Mouse (Mus musculus) cerebellum, adult 2 months (tissue): Measurements from ENCODE around the gene Vps13d. TPM values are rescaled to one million over a fixed set of nuclear protein-coding genes. Genes with fewer than 3 reads are reported as not detected.

Experiments
- DNase-seq, 2 experiments: peaks; one replicate each; pipeline ENCODE4 v3.0.0; 2021
- H3K27ac ChIP-seq: fragments of 200-500 bp; 2 replicates; pipeline ENCODE4 v1.5.1; 2012; ENCODE audit warnings: low read length, control low read depth, inconsistent platforms; ENCODE audit not compliant: insufficient read depth
- H3K27me3 ChIP-seq: fragments of 200-500 bp; 2 replicates; pipeline ENCODE4 v1.6.1; 2012; ENCODE audit warnings: inconsistent platforms, mild to moderate bottlenecking, low read length, moderate library complexity; ENCODE audit not compliant: control insufficient read depth, insufficient read depth
- H3K4me1 ChIP-seq: fragments of 200-500 bp; 2 replicates; pipeline ENCODE4 v1.6.1; 2011; ENCODE audit warnings: low read length; ENCODE audit not compliant: control insufficient read depth, insufficient read depth
- H3K4me3 ChIP-seq: fragments of 200-500 bp; replicated peaks from 2 replicates; pipeline ENCODE3; 2011; ENCODE audit warnings: mild to moderate bottlenecking, low read depth, low read length, control low read depth; ENCODE audit not compliant: insufficient read depth
- CTCF ChIP-seq: fragments of 200-500 bp; IDR thresholded peaks from 2 replicates; pipeline ENCODE4 v1.5.1; 2011; ENCODE audit warnings: low read depth, mild to moderate bottlenecking, control low read depth, low read length, moderate library complexity, borderline replicate concordance; ENCODE audit not compliant: insufficient read depth
- POLR2A ChIP-seq: fragments of 200-500 bp; IDR thresholded peaks from 2 replicates; pipeline ENCODE4 v1.6.1; 2011; ENCODE audit warnings: low read length, control low read depth, borderline replicate concordance; ENCODE audit not compliant: insufficient read depth
- WGBS: fragments of 180-500 bp; shearing (Covaris S2); methylation state at CpG from one replicate; pipeline ENCODE4 v1.1.7; 2018; 5-methylcytosine and 5-hydroxymethylcytosine counted together
- polyA plus RNA-seq: library from polyadenylated mRNA; depleted of rRNA; stranded (reverse); fragments of >200 nt; gene quantifications from 2 replicates; pipeline ENCODE4 v1.2.3, GENCODE M21; 2012

Vps13d gene
- polyA plus RNA-seq, 1 experiment, result 51.9 TPM

GRCm38 (mm10) chr4:144998808-144999571, 195.8 kb downstream of the Vps13d start:
- 83% methylated on average over 2 of the region's 2 CpGs for WGBS
- Histone ChIP-seq H3K27me3 (no peaks in the 10 kb centered on the region), H3K4me3 (no peak overlapping the region), H3K4me1 (peaks cover 5% of the 10 kb centered on the region), H3K27ac (no peak overlapping the region)
- no peak for TF ChIP-seq POLR2A
- no peak for TF ChIP-seq CTCF
- DNase-seq, result no peak

- no peak for DNase-seq
- H3K27me3 ChIP-seq, result no peaks in the 10 kb centered on the region
- peaks cover 8% of the 10 kb centered on the region for H3K4me1 ChIP-seq
- no peak overlapping the region for H3K27ac ChIP-seq
- TF ChIP-seq CTCF (no peak), POLR2A (no peak)
- 62% methylated on average over 3 of the region's 3 CpGs for WGBS
- H3K4me3 ChIP-seq, result no peak overlapping the region
Observed at GRCm38 (mm10) chr4:144997887-144998658, 196.7 kb downstream of the Vps13d start.

GRCm38 (mm10) chr4:144996996-144997820, 197.6 kb downstream of the Vps13d start:
- WGBS, result 81% methylated on average over 6 of the region's 6 CpGs

GRCm38 (mm10) chr4:144995826-144996225, 199.0 kb downstream of the Vps13d start:
- Histone ChIP-seq H3K4me3 (no peak overlapping the region), H3K4me1 (peaks cover 8% of the 10 kb centered on the region), H3K27me3 (no peaks in the 10 kb centered on the region), H3K27ac (no peak overlapping the region)
- 73% methylated on average over 1 of the region's 1 CpGs for WGBS
- no peak for TF ChIP-seq POLR2A
- no peak for DNase-seq

More at GRCm38 (mm10) chr4:144996996-144997820, 197.6 kb downstream of the Vps13d start:
- Histone ChIP-seq H3K4me1 (peaks cover 8% of the 10 kb centered on the region), H3K4me3 (no peak overlapping the region), H3K27me3 (no peaks in the 10 kb centered on the region), H3K27ac (no peak overlapping the region)
- no peak for DNase-seq
- TF ChIP-seq CTCF, result no peak

GRCm38 (mm10) chr4:144993047-144993917, 201.5 kb downstream of the Vps13d start:
- Histone ChIP-seq H3K27me3 (no peaks in the 10 kb centered on the region), H3K4me1 (peaks cover 3% of the 10 kb centered on the region; the same call in 1 of the 2 replicates), H3K27ac (no peak overlapping the region), H3K4me3 (no peak overlapping the region)
- WGBS, result 68% methylated on average over 9 of the region's 9 CpGs
- DNase-seq, result no peak
- TF ChIP-seq POLR2A, result no peak
- TF ChIP-seq CTCF, result no peak

GRCm38 (mm10) chr4:144992413-144992812, 202.4 kb downstream of the Vps13d start:
- DNase-seq, result no peak
- WGBS, result 41% methylated on average over 3 of the region's 3 CpGs

More at GRCm38 (mm10) chr4:144992413-144992812, 202.4 kb downstream of the Vps13d start:
- Histone ChIP-seq H3K27ac (no peak overlapping the region), H3K4me3 (no peak overlapping the region), H3K27me3 (no peaks in the 10 kb centered on the region), H3K4me1 (peaks cover 3% of the 10 kb centered on the region; the same call in 1 of the 2 replicates)
- TF ChIP-seq CTCF (no peak), POLR2A (no peak)
